Mouse (Mus musculus) midbrain, embryonic 11.5 days (tissue): Measurements from ENCODE around the gene Rftn1. TPM values are rescaled to one million over a fixed set of nuclear protein-coding genes. Genes with fewer than 3 reads are reported as not detected.

Experiments
- ATAC-seq: fragments of 200-750 bp; cut with Nextera tagmentation; 2 replicates; pipeline ENCODE4 v1.8.0; 2017; ENCODE audit warnings: moderate TSS enrichment, moderate library complexity; ENCODE audit not compliant: low FRiP score
- DNase-seq: peaks from one replicate; pipeline ENCODE4 v3.0.0; 2015; ENCODE audit warnings: low spot score; ENCODE audit errors: missing footprints
- H3K27ac ChIP-seq: fragments of 300-500 bp; sonication (generic); 2 replicates; pipeline ENCODE4 v1.5.1; 2014; ENCODE audit warnings: low read depth, low read length
- H3K27me3 ChIP-seq: fragments of 300-500 bp; sonication (generic); 2 replicates; pipeline ENCODE4 v1.6.1; 2014; ENCODE audit warnings: mild to moderate bottlenecking, low read length, moderate library complexity, mixed read lengths; ENCODE audit not compliant: control insufficient read depth, insufficient read depth
- H3K36me3 ChIP-seq: fragments of 300-500 bp; sonication (generic); 2 replicates; pipeline ENCODE4 v1.6.1; 2014; ENCODE audit warnings: mild to moderate bottlenecking, low read length, moderate library complexity, mixed read lengths; ENCODE audit not compliant: control insufficient read depth, insufficient read depth
- H3K4me1 ChIP-seq: fragments of 300-500 bp; sonication (generic); 2 replicates; pipeline ENCODE4 v1.6.1; 2014; ENCODE audit warnings: low read length; ENCODE audit not compliant: control insufficient read depth, insufficient read depth
- H3K4me2 ChIP-seq: fragments of 300-500 bp; sonication (generic); 2 replicates; pipeline ENCODE4 v1.6.1; 2014; ENCODE audit warnings: mild to moderate bottlenecking, moderate library complexity
- H3K4me3 ChIP-seq: fragments of 300-500 bp; sonication (generic); 2 replicates; pipeline ENCODE4 v1.5.1; 2014; ENCODE audit warnings: low read depth, low read length
- H3K9ac ChIP-seq: fragments of 300-500 bp; sonication (generic); 2 replicates; pipeline ENCODE4 v1.6.1; 2014; ENCODE audit warnings: low read length
- H3K9me3 ChIP-seq: fragments of 300-500 bp; sonication (generic); 2 replicates; pipeline ENCODE4 v1.6.1; 2016; ENCODE audit warnings: low read length; ENCODE audit not compliant: control insufficient read depth
- WGBS: fragments of 180-500 bp; shearing (Covaris S2); extraction: QIAGEN DNeasy Blood & Tissue Kit; methylation state at CpG from one replicate; pipeline ENCODE4 v1.1.7; 2014; 5-methylcytosine and 5-hydroxymethylcytosine counted together
- polyA plus RNA-seq: library from polyadenylated mRNA; unstranded; fragments of >200 nt; fragmentation: Nextera tagmentation; extraction: Ambion mirVana; gene quantifications from 2 replicates; pipeline ENCODE4 v1.2.1, GENCODE M21; 2014

Rftn1 gene
- polyA plus RNA-seq, 1 experiment from 2014 or later: 4.3 TPM

DNA sequence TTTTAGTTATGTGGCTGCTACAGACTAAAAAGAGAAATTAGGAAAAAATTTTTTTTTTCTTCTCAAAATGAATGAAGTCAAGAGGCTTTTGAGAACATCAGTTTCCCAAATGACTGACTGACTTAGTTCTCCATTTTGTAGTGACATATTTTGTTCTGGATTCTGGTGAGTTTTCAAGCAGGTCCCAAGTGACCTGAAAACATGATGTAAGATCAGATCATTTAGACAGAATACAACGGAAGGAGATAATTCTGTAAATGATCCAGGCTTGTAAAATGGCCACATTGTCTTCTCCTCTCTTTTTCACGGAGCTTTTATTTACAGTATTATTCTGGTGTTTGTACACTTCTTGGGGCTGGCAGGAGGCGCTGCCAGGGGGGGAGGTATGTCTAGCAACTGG lies 62.1 kb downstream of the Rftn1 start:
- peak; percentile 51 for DNase-seq
- no peaks in the 10 kb centered on the region for H3K27me3 ChIP-seq
- ATAC-seq: no peak
- H3K4me3 ChIP-seq: no peak overlapping the region
- H3K4me1 ChIP-seq: 0 out of 2 replicates have a peak, but pooled peaks cover 2% of the 10 kb centered on the region
- no peak overlapping the region for H3K4me2 ChIP-seq
- H3K36me3 ChIP-seq: no peaks in the 10 kb centered on the region
- no peaks in the 10 kb centered on the region for H3K9me3 ChIP-seq
- H3K9ac ChIP-seq: no peak overlapping the region
- 79% methylated on average over 3 of the region's 3 CpGs for WGBS
- H3K27ac ChIP-seq: no peak overlapping the region

GRCm38 (mm10) chr17:50127045-50127813 lies 63.2 kb downstream of the Rftn1 start:
- Histone ChIP-seq H3K27ac (no peak overlapping the region), H3K4me3 (no peak overlapping the region), H3K9me3 (no peaks in the 10 kb centered on the region), H3K4me2 (no peak overlapping the region), H3K27me3 (no peaks in the 10 kb centered on the region), H3K9ac (no peak overlapping the region), H3K36me3 (no peaks in the 10 kb centered on the region), H3K4me1 (0 out of 2 replicates have a peak, but pooled peaks cover 2% of the 10 kb centered on the region)
- 72% methylated on average over 9 of the region's 9 CpGs for WGBS
- no peak for ATAC-seq
- peak; percentile 65 for DNase-seq

DNA sequence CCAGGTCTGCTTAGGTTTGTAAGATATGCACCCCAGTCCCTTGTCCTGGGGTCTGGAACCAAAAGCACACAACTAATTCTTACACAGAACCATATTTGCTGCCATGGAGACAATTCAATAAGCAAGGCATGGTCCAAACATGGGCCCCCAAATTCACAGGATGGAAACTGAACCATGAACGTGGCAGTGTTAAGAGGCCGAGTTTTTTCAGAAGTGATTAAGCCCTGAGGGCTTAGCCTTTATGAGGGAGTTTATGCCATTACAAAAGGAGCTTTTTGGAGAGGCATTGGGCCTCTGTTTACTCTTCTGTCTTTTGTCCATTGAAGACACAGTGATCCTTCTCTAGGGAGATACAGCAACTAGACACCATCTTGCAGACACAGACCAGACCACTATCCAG lies 63.9 kb downstream of the Rftn1 start:
- DNase-seq (peak; percentile 81), ATAC-seq (peak; percentile 52; the same call in 1 of the 2 replicates)
- Histone ChIP-seq H3K9me3 (no peaks in the 10 kb centered on the region), H3K9ac (no peak overlapping the region), H3K4me2 (no peak overlapping the region), H3K36me3 (no peaks in the 10 kb centered on the region), H3K4me1 (0 out of 2 replicates have a peak, but pooled peaks cover 2% of the 10 kb centered on the region), H3K27me3 (no peaks in the 10 kb centered on the region), H3K27ac (no peak overlapping the region), H3K4me3 (no peak overlapping the region)
- WGBS: 11% methylated on average over 2 of the region's 2 CpGs

GRCm38 (mm10) chr17:50125900-50126299 lies 64.6 kb downstream of the Rftn1 start:
- Histone ChIP-seq H3K4me1 (0 out of 2 replicates have a peak, but pooled peaks cover 2% of the 10 kb centered on the region), H3K4me2 (no peak overlapping the region), H3K27ac (no peak overlapping the region), H3K4me3 (no peak overlapping the region), H3K36me3 (no peaks in the 10 kb centered on the region), H3K9ac (no peak overlapping the region), H3K9me3 (no peaks in the 10 kb centered on the region), H3K27me3 (no peaks in the 10 kb centered on the region)
- DNase-seq (no peak), ATAC-seq (peak; percentile 54; the same call in 1 of the 2 replicates)
- 84% methylated on average over 5 of the region's 5 CpGs for WGBS

GRCm38 (mm10) chr17:50125245-50125798 lies 65.2 kb downstream of the Rftn1 start:
- H3K4me1 ChIP-seq: 0 out of 2 replicates have a peak, but pooled peaks cover 2% of the 10 kb centered on the region
- no peaks in the 10 kb centered on the region for H3K36me3 ChIP-seq
- no peak overlapping the region for H3K27ac ChIP-seq
- H3K4me3 ChIP-seq: no peak overlapping the region
- no peak for ATAC-seq
- no peak overlapping the region for H3K9ac ChIP-seq
- no peaks in the 10 kb centered on the region for H3K9me3 ChIP-seq
- no peak overlapping the region for H3K4me2 ChIP-seq
- DNase-seq: peak; percentile 75
- 83% methylated on average over 3 of the region's 3 CpGs for WGBS
- H3K27me3 ChIP-seq: no peaks in the 10 kb centered on the region

- H3K9me3 ChIP-seq: no peaks in the 10 kb centered on the region
- no peaks in the 10 kb centered on the region for H3K27me3 ChIP-seq
- DNase-seq (peak; percentile 53), ATAC-seq (no peak)
- H3K4me2 ChIP-seq: no peak overlapping the region
- 0 out of 2 replicates have a peak, but pooled peaks cover 2% of the 10 kb centered on the region for H3K4me1 ChIP-seq
- H3K36me3 ChIP-seq: no peaks in the 10 kb centered on the region
- no peak overlapping the region for H3K4me3 ChIP-seq
- 82% methylated on average over 4 of the region's 4 CpGs for WGBS
- no peak overlapping the region for H3K27ac ChIP-seq
- H3K9ac ChIP-seq: no peak overlapping the region
Measured at GRCm38 (mm10) chr17:50124708-50125107, 65.8 kb downstream of the Rftn1 start.

- 88% methylated on average over 8 of the region's 8 CpGs for WGBS
- Histone ChIP-seq H3K4me3 (no peak overlapping the region), H3K9me3 (no peaks in the 10 kb centered on the region), H3K36me3 (no peaks in the 10 kb centered on the region), H3K27me3 (no peaks in the 10 kb centered on the region), H3K4me2 (no peak overlapping the region), H3K9ac (no peak overlapping the region), H3K27ac (no peak overlapping the region), H3K4me1 (0 out of 2 replicates have a peak, but pooled peaks cover 2% of the 10 kb centered on the region)
- DNase-seq: peak; percentile 56
- no peak for ATAC-seq
Measured at GRCm38 (mm10) chr17:50122555-50122954, 67.9 kb downstream of the Rftn1 start.

DNA sequence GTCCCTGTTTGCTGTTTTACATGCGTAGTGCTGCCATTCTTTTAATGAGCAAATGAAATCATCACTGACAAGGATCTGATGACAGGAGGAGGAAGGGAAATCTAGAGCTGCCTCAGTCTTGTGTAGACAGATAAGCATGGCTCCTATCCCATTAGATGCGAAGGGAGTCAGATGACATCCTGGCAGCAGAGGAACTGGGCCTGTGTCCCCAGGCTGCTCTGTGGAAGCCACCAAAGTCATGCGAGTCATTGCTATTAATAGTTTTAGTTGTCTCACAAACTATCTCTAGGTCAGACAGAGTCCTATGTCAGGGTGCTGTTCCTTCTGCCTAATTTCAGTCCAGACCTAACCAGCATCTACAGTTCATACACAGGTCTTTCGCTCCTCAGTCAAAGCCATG lies 70.4 kb downstream of the Rftn1 start:
- Histone ChIP-seq H3K4me3 (no peak overlapping the region), H3K4me2 (no peak overlapping the region), H3K9ac (no peak overlapping the region), H3K4me1 (no peaks in the 10 kb centered on the region), H3K27me3 (no peaks in the 10 kb centered on the region), H3K9me3 (no peaks in the 10 kb centered on the region), H3K27ac (no peak overlapping the region), H3K36me3 (no peaks in the 10 kb centered on the region)
- WGBS: 87% methylated on average over 4 of the region's 4 CpGs
- no peak for ATAC-seq
- DNase-seq: peak; percentile 51

- no peaks in the 10 kb centered on the region for H3K4me1 ChIP-seq
- WGBS: 94% methylated on average over 7 of the region's 7 CpGs
- H3K4me2 ChIP-seq: no peak overlapping the region
- no peaks in the 10 kb centered on the region for H3K27me3 ChIP-seq
- H3K27ac ChIP-seq: no peak overlapping the region
- no peaks in the 10 kb centered on the region for H3K36me3 ChIP-seq
- H3K9me3 ChIP-seq: no peaks in the 10 kb centered on the region
- H3K9ac ChIP-seq: no peak overlapping the region
- ATAC-seq (no peak), DNase-seq (no peak)
- H3K4me3 ChIP-seq: no peak overlapping the region
Measured at GRCm38 (mm10) chr17:50117461-50117860, 73.0 kb downstream of the Rftn1 start.
